Mouse (Mus musculus) embryonic facial prominence, embryonic 14.5 days (tissue): ENCODE data around the gene Efcab5. TPM values are rescaled to one million over a fixed set of nuclear protein-coding genes. Genes with fewer than 3 reads are reported as not detected.
"Not testable (repeated sequence)": the region's sequence is repeated elsewhere in the genome, so short reads cannot be mapped to it uniquely, and the experiment has no call there.

Source experiments
- ATAC-seq: fragments of 200-750 bp; cut with Nextera tagmentation; 2 replicates; pipeline ENCODE4 v1.8.0; 2017; ENCODE audit warnings: low read depth, moderate number of reproducible peaks, moderate TSS enrichment
- DNase-seq: peaks from one replicate; pipeline ENCODE4 v3.0.0-alpha.2; 2015; ENCODE audit warnings: low spot score
- H3K27ac ChIP-seq: fragments of 300-500 bp; sonication (generic); replicated peaks from 2 replicates; pipeline ENCODE4 v1.5.1; 2014; ENCODE audit warnings: low read depth, mild to moderate bottlenecking, low read length, moderate library complexity
- H3K27me3 ChIP-seq: fragments of 300-500 bp; sonication (generic); replicated peaks from 2 replicates; pipeline ENCODE4 v1.6.1; 2014; ENCODE audit warnings: low read length; ENCODE audit not compliant: control insufficient read depth, insufficient read depth
- H3K36me3 ChIP-seq: fragments of 300-500 bp; sonication (generic); 2 replicates; pipeline ENCODE4 v1.6.1; 2014; ENCODE audit warnings: low read length, mixed read lengths; ENCODE audit not compliant: control insufficient read depth, insufficient read depth
- H3K4me1 ChIP-seq: fragments of 300-500 bp; sonication (generic); 2 replicates; pipeline ENCODE4 v1.6.1; 2014; ENCODE audit warnings: antibody characterized with exemption, low read length; ENCODE audit not compliant: control insufficient read depth, insufficient read depth
- H3K4me2 ChIP-seq: fragments of 300-500 bp; sonication (generic); 2 replicates; pipeline ENCODE4 v1.6.1; 2014; ENCODE audit warnings: low read depth, mild to moderate bottlenecking, low read length, moderate library complexity, mixed read lengths
- H3K4me3 ChIP-seq: fragments of 300-500 bp; sonication (generic); 2 replicates; pipeline ENCODE4 v1.5.1; 2014; ENCODE audit warnings: low read depth, mild to moderate bottlenecking, low read length
- H3K9ac ChIP-seq: fragments of 300-500 bp; sonication (generic); 2 replicates; pipeline ENCODE4 v1.6.1; 2014; ENCODE audit warnings: low read depth, mild to moderate bottlenecking, low read length, moderate library complexity, mixed read lengths
- H3K9me3 ChIP-seq: fragments of 300-500 bp; sonication (generic); 2 replicates; pipeline ENCODE4 v1.6.1; 2016; ENCODE audit warnings: low read length; ENCODE audit not compliant: control insufficient read depth
- WGBS: fragments of 180-500 bp; shearing (Covaris S2); extraction: QIAGEN DNeasy Blood & Tissue Kit; methylation state at CpG from one replicate; pipeline ENCODE4 v1.1.7; 2014; 5-methylcytosine and 5-hydroxymethylcytosine counted together
- polyA plus RNA-seq: library from polyadenylated mRNA; unstranded; fragments of >200 nt; fragmentation: Nextera tagmentation; extraction: Ambion mirVana; gene quantifications from 2 replicates; pipeline ENCODE4 v1.2.1, GENCODE M21; 2014

The Efcab5 gene
- polyA plus RNA-seq, 1 experiment from 2014 or later: 0.50 TPM

GRCm38 (mm10) chr11:77160341-77160740 lies 28.4 kb downstream of the Efcab5 start:
- Histone ChIP-seq H3K4me2 (no peak overlapping the region), H3K9ac (no peak overlapping the region), H3K27me3 (no peaks in the 10 kb centered on the region), H3K4me3 (no peak overlapping the region), H3K4me1 (no peaks in the 10 kb centered on the region), H3K27ac (no peak overlapping the region), H3K36me3 (no peaks in the 10 kb centered on the region), H3K9me3 (no peaks in the 10 kb centered on the region)
- 82% methylated on average over 9 of the region's 9 CpGs for WGBS
- DNase-seq (peak; percentile 58), ATAC-seq (no peak)

DNA sequence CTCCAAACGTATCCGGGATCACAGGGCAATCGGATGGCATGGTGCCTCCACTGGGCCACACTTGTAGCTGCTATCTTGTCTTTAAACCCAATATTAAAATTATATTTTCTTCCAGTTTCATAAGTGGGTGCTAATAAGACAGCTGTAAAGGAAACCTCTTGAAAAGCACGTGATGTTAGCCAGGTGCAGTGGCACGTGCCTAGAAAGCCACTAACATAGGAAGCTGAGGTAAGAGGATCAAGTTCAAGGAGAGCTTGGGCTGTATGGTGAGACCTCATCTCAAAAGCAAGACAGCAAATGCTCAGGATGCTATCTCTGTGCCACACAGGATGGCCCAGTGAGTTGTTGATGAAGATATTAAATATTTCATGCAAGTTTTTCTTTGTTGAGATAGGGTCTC lies 34.6 kb downstream of the Efcab5 start:
- ATAC-seq: no peak
- no peaks in the 10 kb centered on the region for H3K9me3 ChIP-seq
- WGBS: 81% methylated on average over 5 of the region's 5 CpGs

DNA sequence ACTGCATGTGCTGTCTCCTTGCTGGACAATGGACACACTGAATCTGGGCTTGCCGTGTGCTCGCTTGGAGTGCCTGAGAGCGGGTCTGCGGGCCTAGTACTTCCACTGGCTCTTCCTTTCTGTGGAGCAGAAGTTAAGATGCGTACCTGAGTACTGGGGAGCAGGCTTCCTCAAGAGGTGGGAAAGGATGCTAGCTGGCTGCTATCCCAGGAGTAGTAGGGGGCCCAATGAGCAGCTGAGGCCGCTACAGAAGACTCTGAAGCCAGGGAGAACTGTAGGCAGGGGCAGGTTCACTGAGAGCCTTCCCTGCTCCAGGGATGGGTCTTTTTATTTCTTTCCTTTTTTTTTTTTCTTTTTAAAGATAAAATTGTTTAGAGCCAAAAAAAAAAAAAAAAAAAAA lies 38.0 kb downstream of the Efcab5 start:
- 0 out of 2 replicates have a peak, but pooled peaks cover 4% of the 10 kb centered on the region for H3K9me3 ChIP-seq
- H3K4me1 ChIP-seq: no peaks in the 10 kb centered on the region
- no peak overlapping the region for H3K4me3 ChIP-seq
- no peak overlapping the region for H3K4me2 ChIP-seq
- no peaks in the 10 kb centered on the region for H3K36me3 ChIP-seq
- H3K27ac ChIP-seq: no peak overlapping the region
- no peak for ATAC-seq
- H3K9ac ChIP-seq: no peak overlapping the region
- WGBS: 89% methylated on average over 6 of the region's 6 CpGs
- no peak for DNase-seq
- H3K27me3 ChIP-seq: no peaks in the 10 kb centered on the region

More for the DNA sequence above, 34.6 kb downstream of the Efcab5 start:
- no peak overlapping the region for H3K9ac ChIP-seq
- no peak overlapping the region for H3K27ac ChIP-seq
- no peak overlapping the region for H3K4me2 ChIP-seq
- H3K36me3 ChIP-seq: no peaks in the 10 kb centered on the region
- no peaks in the 10 kb centered on the region for H3K4me1 ChIP-seq
- DNase-seq: no peak
- H3K27me3 ChIP-seq: no peaks in the 10 kb centered on the region
- no peak overlapping the region for H3K4me3 ChIP-seq

GRCm38 (mm10) chr11:77149783-77150630 lies 38.8 kb downstream of the Efcab5 start:
- WGBS: 71% methylated on average over 21 of the region's 22 CpGs
- H3K4me3 ChIP-seq, H3K27me3 ChIP-seq, H3K36me3 ChIP-seq, H3K9ac ChIP-seq, H3K9me3 ChIP-seq, H3K4me1 ChIP-seq, H3K27ac ChIP-seq, H3K4me2 ChIP-seq: not testable (repeated sequence)
- ATAC-seq (peak; percentile 67; the same call in 1 of the 2 replicates), DNase-seq (peak; percentile 34)

DNA sequence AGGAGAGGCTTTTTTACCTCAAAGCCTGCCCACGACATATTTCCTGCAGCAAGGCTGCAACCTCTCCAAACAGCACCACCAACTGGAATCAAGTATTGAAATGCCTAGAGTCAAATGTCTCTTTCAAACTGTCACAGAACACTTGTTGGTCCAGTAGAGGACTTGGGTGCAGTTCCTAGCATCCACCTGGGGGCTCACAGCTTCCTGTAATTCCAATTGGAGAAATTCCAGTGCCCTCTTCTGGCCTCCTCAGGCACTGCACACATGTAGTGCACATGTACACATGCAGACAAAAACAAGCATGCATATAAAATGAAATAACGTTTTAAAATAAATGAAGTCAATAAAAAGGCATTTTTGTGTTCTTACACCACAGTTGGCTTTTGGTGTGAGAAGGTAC lies 40.0 kb downstream of the Efcab5 start:
- Histone ChIP-seq H3K4me1 (no peaks in the 10 kb centered on the region), H3K36me3 (no peaks in the 10 kb centered on the region), H3K27me3 (no peaks in the 10 kb centered on the region), H3K9me3 (0 out of 2 replicates have a peak, but pooled peaks cover 4% of the 10 kb centered on the region), H3K27ac (no peak overlapping the region), H3K9ac (no peak overlapping the region), H3K4me2 (no peak overlapping the region), H3K4me3 (no peak overlapping the region)
- ATAC-seq (no peak), DNase-seq (no peak)
- WGBS: 86% methylated on average over 2 of the region's 2 CpGs

- H3K27me3 ChIP-seq: no peaks in the 10 kb centered on the region
- no peak overlapping the region for H3K4me3 ChIP-seq
- H3K4me2 ChIP-seq: no peak overlapping the region
- WGBS: 94% methylated on average over 3 of the region's 3 CpGs
- no peaks in the 10 kb centered on the region for H3K4me1 ChIP-seq
- ATAC-seq: no peak
- no peak overlapping the region for H3K27ac ChIP-seq
- no peak overlapping the region for H3K9ac ChIP-seq
- no peaks in the 10 kb centered on the region for H3K36me3 ChIP-seq
- 0 out of 2 replicates have a peak, but pooled peaks cover 4% of the 10 kb centered on the region for H3K9me3 ChIP-seq
- DNase-seq: no peak
Measured at GRCm38 (mm10) chr11:77147753-77148152, 41.0 kb downstream of the Efcab5 start.

DNA sequence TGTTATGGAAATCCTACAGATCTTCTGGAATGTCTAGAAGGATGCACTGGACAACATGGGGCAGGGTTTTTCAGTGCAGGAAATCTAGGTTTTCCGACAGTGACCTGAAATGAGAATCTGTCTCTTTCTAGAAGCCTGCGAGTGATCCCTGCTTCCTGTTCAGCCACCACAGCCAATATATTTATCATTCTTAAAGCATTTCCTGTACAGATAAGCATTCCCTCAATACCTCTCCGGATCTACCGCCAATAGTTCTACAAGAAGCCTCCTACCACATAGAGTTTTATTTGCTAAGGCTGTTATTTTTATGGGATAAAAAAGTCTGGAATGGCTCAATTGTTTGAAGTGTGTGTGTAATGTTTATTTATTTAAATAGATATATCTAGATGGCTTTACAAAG lies 43.3 kb downstream of the Efcab5 start:
- no peak overlapping the region for H3K4me3 ChIP-seq
- H3K9me3 ChIP-seq: 0 out of 2 replicates have a peak, but pooled peaks cover 4% of the 10 kb centered on the region
- no peak overlapping the region for H3K4me2 ChIP-seq
- no peak for DNase-seq
- WGBS: 66% methylated on average over 4 of the region's 4 CpGs
- no peaks in the 10 kb centered on the region for H3K27me3 ChIP-seq
- no peak overlapping the region for H3K9ac ChIP-seq
- ATAC-seq: no peak
- H3K4me1 ChIP-seq: no peaks in the 10 kb centered on the region
- H3K36me3 ChIP-seq: no peaks in the 10 kb centered on the region
- no peak overlapping the region for H3K27ac ChIP-seq

DNA sequence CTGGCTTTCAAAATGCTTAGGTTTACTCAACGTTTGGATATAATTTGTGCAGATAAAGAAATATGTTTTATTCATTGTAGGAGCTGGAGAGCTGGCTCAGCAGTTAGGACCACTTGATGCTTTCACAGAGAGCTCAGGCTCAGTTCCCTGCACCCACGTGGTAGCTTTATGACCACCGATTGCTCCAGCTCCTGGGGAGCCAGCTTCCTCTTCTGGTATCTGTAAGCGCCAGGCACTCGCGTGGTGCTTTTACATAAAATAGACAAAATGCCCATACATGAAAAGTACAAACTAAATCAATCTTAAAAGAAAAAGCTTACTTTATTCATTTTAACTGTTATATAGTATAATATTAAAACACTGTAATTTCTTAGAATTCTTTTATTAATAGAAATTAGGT lies 46.8 kb downstream of the Efcab5 start:
- no peak overlapping the region for H3K9ac ChIP-seq
- H3K27ac ChIP-seq: no peak overlapping the region
- DNase-seq (no peak), ATAC-seq (no peak)
- no peaks in the 10 kb centered on the region for H3K9me3 ChIP-seq
- no peaks in the 10 kb centered on the region for H3K27me3 ChIP-seq
- WGBS: 76% methylated on average over 6 of the region's 6 CpGs
- no peaks in the 10 kb centered on the region for H3K4me1 ChIP-seq
- no peak overlapping the region for H3K4me3 ChIP-seq
- H3K4me2 ChIP-seq: no peak overlapping the region
- no peaks in the 10 kb centered on the region for H3K36me3 ChIP-seq

DNA sequence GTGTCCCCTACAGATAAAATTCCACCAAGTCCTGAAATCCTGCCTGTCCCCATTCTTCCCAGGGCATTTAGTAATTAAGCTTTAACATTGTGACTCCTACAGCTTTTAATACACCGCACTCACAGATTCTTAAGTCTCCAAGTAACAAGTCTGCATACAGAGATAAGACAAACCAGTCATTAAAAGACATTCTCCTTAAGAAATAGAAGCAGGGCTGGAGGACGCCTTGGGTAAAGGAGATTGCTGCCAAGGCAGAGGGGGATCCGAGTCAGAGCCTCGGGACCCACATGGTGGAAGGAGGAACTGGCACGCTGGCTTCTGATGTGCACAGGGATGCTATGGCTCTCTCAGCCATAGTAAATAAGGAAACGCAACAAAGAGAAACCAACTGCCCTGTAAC lies 48.8 kb downstream of the Efcab5 start:
- no peak overlapping the region for H3K27ac ChIP-seq
- H3K4me2 ChIP-seq: no peak overlapping the region
- H3K27me3 ChIP-seq: no peaks in the 10 kb centered on the region
- no peak for ATAC-seq
- DNase-seq: no peak
- no peaks in the 10 kb centered on the region for H3K4me1 ChIP-seq
- H3K4me3 ChIP-seq: no peak overlapping the region
- WGBS: 85% methylated on average over 6 of the region's 6 CpGs
- no peak overlapping the region for H3K9ac ChIP-seq
- no peaks in the 10 kb centered on the region for H3K36me3 ChIP-seq
- H3K9me3 ChIP-seq: no peaks in the 10 kb centered on the region
